Mouse (Mus musculus) lung, embryonic 16.5 days (tissue): ENCODE results near the gene Sema4b. TPM values are rescaled to one million over a fixed set of nuclear protein-coding genes. Genes with fewer than 3 reads are reported as not detected.

Source experiments
- polyA plus RNA-seq: library from polyadenylated mRNA; unstranded; fragments of >200 nt; fragmentation: Nextera tagmentation; extraction: Ambion mirVana; gene quantifications from 2 replicates; pipeline ENCODE4 v1.2.1, GENCODE M21; 2015

The Sema4b gene
- polyA plus RNA-seq, 1 experiment from 2014 or later = 15.8 TPM

Other genes with a start within 250 kb of the Sema4b start
- 17.7 and 18.6 TPM in 2 replicates for gene Zfp710, start 162.0 kb upstream of the Sema4b start, polyA plus RNA-seq
- 671 and 680 TPM in 2 replicates for gene Idh2, start 71.4 kb upstream of the Sema4b start, polyA plus RNA-seq
- 88.4 and 96.0 TPM in 2 replicates for gene Cib1, start 46.0 kb downstream of the Sema4b start, polyA plus RNA-seq
- gene Gdpgp1, start 46.0 kb downstream of the Sema4b start, polyA plus RNA-seq = 3.5 and 3.9 TPM in 2 replicates
- gene Ttll13, start 59.5 kb downstream of the Sema4b start, polyA plus RNA-seq = 1.1 and 2.2 TPM in 2 replicates
- 46.2 and 47.4 TPM in 2 replicates for gene Ngrn, start 74.4 kb downstream of the Sema4b start, polyA plus RNA-seq
- gene Vps33b, start 82.8 kb downstream of the Sema4b start, polyA plus RNA-seq = 9.7 and 10.7 TPM in 2 replicates
- 166 and 182 TPM in 2 replicates for gene Prc1, start 107.6 kb downstream of the Sema4b start, polyA plus RNA-seq
- 7.2 and 8.9 TPM in 2 replicates for gene Rccd1, start 137.6 kb downstream of the Sema4b start, polyA plus RNA-seq
- 40.8 and 42.3 TPM in 2 replicates for gene Unc45a, start 154.2 kb downstream of the Sema4b start, polyA plus RNA-seq
- 20.9 and 21.9 TPM in 2 replicates for gene Hddc3, start 156.3 kb downstream of the Sema4b start, polyA plus RNA-seq
- gene Man2a2, start 184.5 kb downstream of the Sema4b start, polyA plus RNA-seq = 20.4 and 21.1 TPM in 2 replicates
- 18.5 and 19.3 TPM in 2 replicates for gene Fes, start 201.1 kb downstream of the Sema4b start, polyA plus RNA-seq
- 12.6 and 12.7 TPM in 2 replicates for gene Furin, start 218.6 kb downstream of the Sema4b start, polyA plus RNA-seq